Mouse (Mus musculus): ENCODE measurements around the gene Zfp90.

- TF ChIP-seq CTCF (IDR thresholded peaks at IDR 0.05; ENCODE audit: borderline replicate concordance, control insufficient read depth, extremely low read depth, insufficient read depth, low read length, poor library complexity), result no peak
- TF ChIP-seq POLR2A (IDR thresholded peaks at IDR 0.05; ENCODE audit: control insufficient read depth, extremely low read depth, insufficient read depth, low read length, poor library complexity), result no peak
Observed at GRCm38 (mm10) chr8:106405810-106406209, 9.3 kb upstream of the Zfp90 start.
